Mouse (Mus musculus) liver, postnatal 0 days (tissue): ENCODE measurements around the gene Rabac1. TPM values are rescaled to one million over a fixed set of nuclear protein-coding genes. Genes with fewer than 3 reads are reported as not detected.

Experiments
- ATAC-seq: fragments of 200-750 bp; cut with Nextera tagmentation; 2 replicates; pipeline ENCODE4 v1.8.0; 2017; ENCODE audit warnings: mild to moderate bottlenecking, moderate library complexity
- DNase-seq: peaks from one replicate; pipeline ENCODE4 v3.0.0-alpha.2; 2016
- H3K27ac ChIP-seq: fragments of 300-500 bp; sonication (generic); 2 replicates; pipeline ENCODE4 v1.5.1; 2014; ENCODE audit warnings: antibody characterized with exemption, moderate library complexity, mild to moderate bottlenecking, low read depth
- H3K27me3 ChIP-seq: fragments of 300-500 bp; sonication (generic); 2 replicates; pipeline ENCODE4 v1.6.1; 2014; ENCODE audit warnings: low read length, control low read depth, mixed read lengths; ENCODE audit not compliant: insufficient read depth
- H3K36me3 ChIP-seq: fragments of 300-500 bp; sonication (generic); replicated peaks from 2 replicates; pipeline ENCODE4 v1.6.1; 2014; ENCODE audit warnings: mild to moderate bottlenecking, control low read depth, low read length, moderate library complexity, mixed read lengths; ENCODE audit not compliant: insufficient read depth
- H3K4me1 ChIP-seq: fragments of 300-500 bp; sonication (generic); 2 replicates; pipeline ENCODE4 v1.6.1; 2014; ENCODE audit warnings: antibody characterized with exemption, mild to moderate bottlenecking, control low read depth; ENCODE audit not compliant: insufficient read depth
- H3K4me2 ChIP-seq: fragments of 300-500 bp; sonication (generic); 2 replicates; pipeline ENCODE4 v1.6.1; 2014; ENCODE audit warnings: low read depth, mild to moderate bottlenecking, low read length, moderate library complexity, mixed read lengths
- H3K4me3 ChIP-seq: fragments of 300-500 bp; sonication (generic); 2 replicates; pipeline ENCODE4 v1.5.1; 2014; ENCODE audit warnings: low read depth, low read length
- H3K9ac ChIP-seq: fragments of 300-500 bp; sonication (generic); replicated peaks from 2 replicates; pipeline ENCODE4 v1.6.1; 2014; ENCODE audit warnings: mild to moderate bottlenecking, moderate library complexity
- H3K9me3 ChIP-seq: fragments of 300-500 bp; sonication (generic); 2 replicates; pipeline ENCODE4 v1.6.1; 2016; ENCODE audit warnings: mild to moderate bottlenecking, control low read depth, low read length, mixed read lengths
- CTCF ChIP-seq: sonication (generic); IDR thresholded peaks from 2 replicates; pipeline ENCODE4 v1.5.1; 2016; ENCODE audit warnings: antibody characterized with exemption, low read depth
- EP300 ChIP-seq: IDR thresholded peaks from 2 replicates; pipeline ENCODE4 v1.6.1; 2016; ENCODE audit warnings: antibody characterized with exemption, low read depth, mild to moderate bottlenecking
- WGBS: fragments of 180-500 bp; shearing (Covaris S2); extraction: QIAGEN DNeasy Blood & Tissue Kit; methylation state at CpG from one replicate; pipeline ENCODE4 v1.1.7; 2014; ENCODE audit not compliant: insufficient replicate concordance; 5-methylcytosine and 5-hydroxymethylcytosine counted together
- polyA plus RNA-seq: library from polyadenylated mRNA; unstranded; fragments of >200 nt; fragmentation: Nextera tagmentation; extraction: Ambion mirVana; gene quantifications from 2 replicates; pipeline ENCODE4 v1.2.1, GENCODE M21; 2015

The Rabac1 gene
- polyA plus RNA-seq, 1 experiment from 2014 or later, result 88.2 TPM

DNA sequence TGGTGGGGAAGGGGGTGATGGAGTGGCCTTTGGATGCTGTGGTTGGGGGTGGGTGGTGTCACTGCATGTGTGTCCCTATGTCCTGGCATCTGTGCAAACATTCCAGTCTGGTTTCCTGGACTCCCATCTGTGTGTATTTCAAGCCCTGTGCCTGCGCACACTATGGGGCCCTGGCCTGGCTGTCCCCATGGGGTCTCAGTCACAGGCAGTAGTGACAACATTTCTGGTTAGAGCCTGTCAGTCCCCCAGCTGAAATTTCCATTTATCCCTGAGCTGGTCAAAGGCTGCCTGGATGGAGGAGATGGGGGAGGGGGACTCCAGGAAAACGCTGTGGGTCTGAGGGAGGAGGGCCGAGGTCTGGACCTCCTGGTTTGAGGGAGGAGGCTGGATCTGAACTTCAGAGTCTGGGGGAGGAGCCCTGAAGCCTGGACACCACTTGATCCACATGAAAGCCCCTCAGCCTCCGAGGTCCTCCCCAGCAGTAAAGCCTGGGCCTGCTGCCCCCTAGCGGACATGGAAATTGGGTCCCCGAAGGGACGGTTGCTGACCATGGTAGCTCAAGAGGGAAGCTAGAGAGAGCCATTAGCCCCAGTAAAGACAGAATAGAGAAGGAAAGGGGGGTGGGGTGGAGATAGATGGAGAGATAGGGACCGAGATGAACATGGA is 22.5 kb downstream of the Rabac1 start:
- no peaks in the 10 kb centered on the region for H3K9me3 ChIP-seq
- H3K27ac ChIP-seq, result no peak overlapping the region
- DNase-seq (peak; percentile 81), ATAC-seq (peak; percentile 50; the same call in 1 of the 2 replicates)
- no peak overlapping the region for H3K9ac ChIP-seq
- under 1% methylated on average over 8 of the region's 8 CpGs for WGBS
- TF ChIP-seq EP300 (no peak), CTCF (peak; percentile 89)
- no peak overlapping the region for H3K4me2 ChIP-seq
- H3K27me3 ChIP-seq, result peaks cover 96% of the 10 kb centered on the region
- H3K36me3 ChIP-seq, result no peaks in the 10 kb centered on the region
- H3K4me3 ChIP-seq, result no peak overlapping the region
- H3K4me1 ChIP-seq, result no peaks in the 10 kb centered on the region; the same call in 1 of the 2 replicates

DNA sequence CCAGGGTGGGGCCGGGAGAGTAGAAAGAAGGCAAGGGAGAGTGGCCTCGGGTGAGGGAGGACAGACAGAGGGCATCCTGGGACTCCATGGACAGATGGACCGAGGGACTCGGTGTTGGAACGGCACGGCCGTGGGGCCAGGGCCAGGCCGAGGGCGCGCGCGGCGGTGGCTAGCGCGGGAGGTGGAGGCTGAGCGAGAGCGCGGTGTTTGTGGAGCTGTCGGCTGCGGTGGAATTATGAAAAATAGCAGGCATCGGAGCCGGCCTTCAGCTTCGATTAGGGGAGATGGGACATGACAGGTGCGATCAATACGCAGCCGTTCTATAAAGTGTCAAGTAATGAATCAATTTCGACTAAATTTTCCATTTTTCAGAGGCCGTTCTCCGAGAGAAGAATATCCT is 23.8 kb downstream of the Rabac1 start:
- Histone ChIP-seq H3K4me2 (no peak overlapping the region), H3K27ac (no peak overlapping the region), H3K36me3 (no peaks in the 10 kb centered on the region), H3K4me1 (0 out of 2 replicates have a peak, but pooled peaks cover 3% of the 10 kb centered on the region), H3K9ac (no peak overlapping the region), H3K27me3 (peaks cover 96% of the 10 kb centered on the region), H3K9me3 (no peaks in the 10 kb centered on the region), H3K4me3 (no peak overlapping the region)
- WGBS, result 5% methylated on average over 29 of the region's 29 CpGs
- TF ChIP-seq EP300 (no peak), CTCF (no peak)
- ATAC-seq (no peak), DNase-seq (no peak)

DNA sequence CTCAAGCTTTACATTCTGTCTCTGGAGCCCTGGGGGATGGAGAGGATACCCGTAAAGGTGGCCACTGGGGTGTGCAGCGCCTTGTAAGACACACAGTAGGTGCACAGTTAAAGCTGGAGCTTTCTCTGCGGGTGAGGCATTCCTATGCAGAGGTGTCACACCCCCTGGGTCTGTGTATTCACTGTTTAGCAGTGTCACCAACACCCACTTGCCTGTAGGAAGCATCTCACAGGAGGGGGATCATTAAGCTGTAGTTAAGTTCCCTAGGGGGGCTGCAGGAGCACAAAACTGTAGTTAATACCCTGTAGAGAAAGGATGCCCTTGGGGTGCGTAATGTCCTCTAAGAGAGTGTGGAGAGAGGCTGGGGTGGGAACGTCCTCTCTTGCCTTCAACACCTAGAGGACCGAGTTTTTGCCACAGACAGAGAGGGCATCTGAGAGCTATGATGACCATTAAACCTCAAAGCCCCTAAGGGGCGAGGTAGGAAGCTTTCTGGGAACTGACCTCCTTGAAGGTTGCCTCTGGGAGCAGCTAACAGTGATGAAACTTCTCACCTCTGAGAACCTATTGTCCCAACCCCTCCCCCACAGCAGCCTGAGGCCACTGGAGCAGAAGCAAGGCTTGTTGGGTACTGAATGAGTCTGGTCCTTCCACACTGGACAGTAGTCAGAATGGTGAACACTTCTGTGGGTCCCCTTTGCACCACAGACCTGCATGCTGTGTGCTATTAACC is 25.1 kb downstream of the Rabac1 start:
- 7% methylated on average over 7 of the region's 7 CpGs for WGBS

DNA sequence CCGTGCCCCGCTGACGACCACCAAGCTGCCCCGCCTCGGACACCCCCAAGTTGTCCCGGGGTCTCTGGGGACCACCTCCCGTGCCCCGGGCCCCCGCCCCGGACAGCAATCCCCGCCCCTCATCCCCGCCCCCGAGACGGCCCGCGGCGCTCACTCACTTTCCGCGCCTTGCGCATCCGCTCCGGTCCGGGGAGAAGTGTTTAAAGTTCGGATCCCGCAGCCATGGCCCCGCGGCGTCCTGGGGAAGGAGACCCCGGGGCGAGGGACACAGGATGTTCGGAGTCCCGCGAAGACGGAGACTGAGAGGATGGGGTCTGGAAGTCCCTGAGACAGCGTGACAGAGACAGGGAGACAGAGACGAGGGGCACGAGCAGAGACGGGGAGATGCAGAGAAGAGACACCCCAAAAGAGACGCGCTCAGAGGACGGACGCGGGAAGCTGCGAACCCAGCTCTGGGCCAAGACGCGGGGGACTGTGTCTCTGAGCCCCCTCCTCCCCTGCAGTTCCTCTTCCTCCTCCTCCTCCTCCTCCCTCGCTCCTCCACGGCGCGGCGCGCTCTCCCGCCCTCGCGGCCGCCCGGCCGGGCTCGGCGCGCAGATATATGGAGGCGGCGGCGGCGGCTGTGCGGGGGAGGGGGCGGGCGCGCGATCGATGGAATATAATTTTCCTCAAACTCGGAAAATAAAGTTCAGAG is 28.1 kb downstream of the Rabac1 start, which contains the start of gene Gm4881:
Gm4881 (minus strand) TSS at position 238 of the 694 bp plus-strand sequence.
- Histone ChIP-seq H3K4me3 (peak within 1 kb of the TSS; percentile 5; the same call in 1 of the 2 replicates), H3K9me3 (no peaks in the 10 kb centered on the region), H3K27ac (no peak within 1 kb of the TSS), H3K4me2 (peak within 1 kb of the TSS; percentile 49), H3K36me3 (no peaks in the 10 kb centered on the region), H3K27me3 (peaks cover 85% of the 10 kb centered on the region), H3K4me1 (0 out of 2 replicates have a peak, but pooled peaks cover 3% of the 10 kb centered on the region), H3K9ac (no peak within 1 kb of the TSS)
- 1% methylated on average over 71 of the region's 72 CpGs for WGBS
- ATAC-seq (no peak), DNase-seq (no peak)
- TF ChIP-seq CTCF (no peak), EP300 (no peak)

More for the DNA sequence above, 25.1 kb downstream of the Rabac1 start:
- peaks cover 99% of the 10 kb centered on the region for H3K27me3 ChIP-seq
- ATAC-seq (no peak), DNase-seq (no peak)
- no peaks in the 10 kb centered on the region for H3K9me3 ChIP-seq
- H3K4me2 ChIP-seq, result no peak overlapping the region
- H3K9ac ChIP-seq, result no peak overlapping the region
- no peak overlapping the region for H3K4me3 ChIP-seq
- no peak for TF ChIP-seq CTCF
- TF ChIP-seq EP300, result no peak
- no peaks in the 10 kb centered on the region for H3K36me3 ChIP-seq
- 0 out of 2 replicates have a peak, but pooled peaks cover 3% of the 10 kb centered on the region for H3K4me1 ChIP-seq
- H3K27ac ChIP-seq, result no peak overlapping the region

DNA sequence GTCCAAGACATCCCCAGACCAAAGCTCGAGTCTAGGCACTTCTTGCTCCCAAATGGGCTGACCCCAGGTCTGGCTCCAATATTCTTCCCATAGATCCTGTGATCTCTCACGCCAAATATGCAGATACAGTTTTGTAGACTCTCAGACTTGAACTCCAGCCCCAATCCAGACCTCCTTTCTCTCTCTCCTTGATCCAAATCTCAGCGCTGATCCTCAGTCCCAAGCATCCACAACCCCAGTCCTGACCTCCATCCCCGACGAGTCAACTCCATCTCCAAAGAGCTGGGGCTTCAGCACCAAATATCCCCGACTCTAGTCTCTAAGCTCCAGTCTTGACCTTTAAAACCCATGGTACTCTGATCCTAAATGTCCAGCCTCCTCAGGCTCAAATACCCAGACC is 28.9 kb downstream of the Rabac1 start:
- no peak for DNase-seq
- Histone ChIP-seq H3K36me3 (no peaks in the 10 kb centered on the region), H3K27me3 (peaks cover 79% of the 10 kb centered on the region), H3K4me2 (no peak overlapping the region), H3K9ac (no peak overlapping the region), H3K9me3 (no peaks in the 10 kb centered on the region), H3K4me3 (no peak overlapping the region), H3K27ac (no peak overlapping the region), H3K4me1 (0 out of 2 replicates have a peak, but pooled peaks cover 3% of the 10 kb centered on the region)
- no peak for ATAC-seq
- WGBS, result 3% methylated on average over 6 of the region's 6 CpGs
- no peak for TF ChIP-seq CTCF
- TF ChIP-seq EP300, result no peak

DNA sequence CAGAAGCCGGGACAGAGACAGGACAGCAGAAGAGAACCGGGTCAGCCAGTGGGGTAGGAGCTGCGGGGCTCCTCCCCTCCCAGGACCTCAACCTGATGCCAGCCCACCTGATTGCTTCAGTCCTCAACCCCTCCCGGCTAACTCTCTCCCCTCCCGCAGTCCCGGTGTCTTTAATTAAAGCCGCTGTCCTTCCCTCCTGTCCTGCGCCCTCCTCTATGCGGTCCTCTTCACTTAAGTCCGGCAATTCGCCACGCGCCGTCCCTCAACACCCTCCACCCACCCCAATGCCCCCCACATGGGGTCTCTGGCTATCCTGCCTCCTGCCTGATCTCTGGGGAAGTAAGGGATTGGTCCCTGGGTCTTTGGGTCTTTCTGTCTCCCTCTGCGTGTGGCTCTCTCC is 40.9 kb downstream of the Rabac1 start:
- no peak overlapping the region for H3K4me3 ChIP-seq
- no peak overlapping the region for H3K27ac ChIP-seq
- no peak for ATAC-seq
- no peaks in the 10 kb centered on the region for H3K9me3 ChIP-seq
- TF ChIP-seq EP300 (no peak), CTCF (no peak)
- H3K4me1 ChIP-seq, result no peaks in the 10 kb centered on the region
- no peaks in the 10 kb centered on the region for H3K36me3 ChIP-seq
- H3K4me2 ChIP-seq, result no peak overlapping the region
- no peak overlapping the region for H3K9ac ChIP-seq
- DNase-seq, result no peak
- H3K27me3 ChIP-seq, result peaks cover 64% of the 10 kb centered on the region
- 1% methylated on average over 12 of the region's 15 CpGs for WGBS
